Mouse (Mus musculus) B cell, adult 2 months (primary cell): ENCODE measurements around the gene Rpl18a.

Experiments used
- DNase-seq, 2 experiments: peaks; one replicate each; pipeline ENCODE4 v3.0.0; 2022

Gene Rpl18a

GRCm38 (mm10) chr8:70879500-70879899 lies 17.7 kb downstream of the Rpl18a start:
- DNase-seq = no peak

GRCm38 (mm10) chr8:70878178-70878577 lies 19.0 kb downstream of the Rpl18a start:
- DNase-seq = no peak

- no peak for DNase-seq
Observed at GRCm38 (mm10) chr8:70876382-70876781, 20.8 kb downstream of the Rpl18a start.

- DNase-seq = no peak
Observed at GRCm38 (mm10) chr8:70874441-70874840, 22.8 kb downstream of the Rpl18a start.

- peak; percentile 97 to 98 for DNase-seq
Observed at GRCm38 (mm10) chr8:70873364-70873985, 23.7 kb downstream of the Rpl18a start, which contains the start of gene Ccdc124. TSS of gene Ccdc124 (minus strand) at chr8:70873935.

- DNase-seq = no peak
Observed at GRCm38 (mm10) chr8:70872643-70873363, 24.4 kb downstream of the Rpl18a start.

GRCm38 (mm10) chr8:70871195-70871807 lies 25.9 kb downstream of the Rpl18a start:
- no peak for DNase-seq

GRCm38 (mm10) chr8:70869601-70870041 lies 27.6 kb downstream of the Rpl18a start:
- DNase-seq = peak; percentile 81

GRCm38 (mm10) chr8:70869199-70869571 lies 28.0 kb downstream of the Rpl18a start:
- no peak for DNase-seq

GRCm38 (mm10) chr8:70868559-70869198 lies 28.5 kb downstream of the Rpl18a start:
- peak; percentile 74 for DNase-seq

GRCm38 (mm10) chr8:70866566-70866965 lies 30.6 kb downstream of the Rpl18a start:
- DNase-seq = no peak

- DNase-seq = no peak
Observed at GRCm38 (mm10) chr8:70866001-70866520, 31.2 kb downstream of the Rpl18a start.

- peak; percentile 100 for DNase-seq
Observed at GRCm38 (mm10) chr8:70865350-70866000, 31.7 kb downstream of the Rpl18a start.

- DNase-seq = peak; percentile 36 to 37
Observed at GRCm38 (mm10) chr8:70864712-70865221, 32.4 kb downstream of the Rpl18a start.

GRCm38 (mm10) chr8:70863956-70864711 lies 33.1 kb downstream of the Rpl18a start:
- DNase-seq = peak; percentile 43 to 49

GRCm38 (mm10) chr8:70862824-70863641 lies 34.2 kb downstream of the Rpl18a start, which contains the start of gene Kcnn1:
TSS of gene Kcnn1 (minus strand) at chr8:70863258.
- peak; percentile 50 to 51 for DNase-seq

GRCm38 (mm10) chr8:70857516-70857915 lies 39.7 kb downstream of the Rpl18a start:
- DNase-seq = no peak

GRCm38 (mm10) chr8:70856541-70857197 lies 40.5 kb downstream of the Rpl18a start:
- DNase-seq = peak; percentile 46 to 50

- no peak for DNase-seq
Observed at GRCm38 (mm10) chr8:70856028-70856427, 41.2 kb downstream of the Rpl18a start.

GRCm38 (mm10) chr8:70853863-70854262 lies 43.3 kb downstream of the Rpl18a start:
- peak; percentile 50 to 58 for DNase-seq
